Mouse (Mus musculus) cerebellum, adult 11 months (tissue): ENCODE data around the gene Grwd1.
A peak's percentile ranks its signal among the peaks of the same experiment; 100 is the strongest.
"Not testable (repeated sequence)": the region's sequence is repeated elsewhere in the genome, so short reads cannot be mapped to it uniquely, and the experiment has no call there.

ENCODE experiments used
- DNase-seq: peaks from one replicate; pipeline ENCODE4 v3.0.0; 2022

Gene Grwd1

GRCm38 (mm10) chr7:45830427-45831127, at the start of gene Grwd1:
TSS of gene Grwd1 (minus strand) at chr7:45830944.
- peak; percentile 71 for DNase-seq

GRCm38 (mm10) chr7:45880531-45880930, 49.8 kb upstream of the Grwd1 start:
- DNase-seq: no peak

- not testable (repeated sequence) for DNase-seq
Measured at GRCm38 (mm10) chr7:45878278-45878677, 47.5 kb upstream of the Grwd1 start, which contains the start of gene Grin2d. TSS of gene Grin2d (minus strand) at chr7:45878378.

GRCm38 (mm10) chr7:45876895-45877294, 46.2 kb upstream of the Grwd1 start:
- DNase-seq: no peak

- peak; percentile 57 for DNase-seq
Measured at GRCm38 (mm10) chr7:45873061-45873947, 42.6 kb upstream of the Grwd1 start.

GRCm38 (mm10) chr7:45872624-45873023, 41.9 kb upstream of the Grwd1 start, which contains the start of gene Kdelr1:
TSS of gene Kdelr1 (plus strand) at chr7:45872772.
- DNase-seq: peak; percentile 86

- no peak for DNase-seq
Measured at GRCm38 (mm10) chr7:45870282-45871058, 39.7 kb upstream of the Grwd1 start.

- DNase-seq: no peak
Measured at GRCm38 (mm10) chr7:45869787-45870186, 39.0 kb upstream of the Grwd1 start.

- DNase-seq: no peak
Measured at GRCm38 (mm10) chr7:45869107-45869670, 38.4 kb upstream of the Grwd1 start.

GRCm38 (mm10) chr7:45867871-45868270, 37.1 kb upstream of the Grwd1 start:
- no peak for DNase-seq

- DNase-seq: peak; percentile 69
Measured at GRCm38 (mm10) chr7:45865925-45866910, 35.5 kb upstream of the Grwd1 start.

GRCm38 (mm10) chr7:45864435-45864834, 33.7 kb upstream of the Grwd1 start:
- DNase-seq: no peak

GRCm38 (mm10) chr7:45862804-45863203, 32.1 kb upstream of the Grwd1 start:
- no peak for DNase-seq

GRCm38 (mm10) chr7:45859008-45859407, 28.3 kb upstream of the Grwd1 start:
- no peak for DNase-seq

- peak; percentile 59 for DNase-seq
Measured at GRCm38 (mm10) chr7:45856950-45857901, 26.5 kb upstream of the Grwd1 start.

GRCm38 (mm10) chr7:45853089-45853488, 22.3 kb upstream of the Grwd1 start:
- DNase-seq: no peak

GRCm38 (mm10) chr7:45850661-45851060, 19.9 kb upstream of the Grwd1 start:
- DNase-seq: no peak

GRCm38 (mm10) chr7:45848447-45849027, 17.8 kb upstream of the Grwd1 start:
- DNase-seq: no peak

- no peak for DNase-seq
Measured at GRCm38 (mm10) chr7:45842950-45843744, 12.4 kb upstream of the Grwd1 start.
